Mouse (Mus musculus): ENCODE data around the gene Abtb2. TPM values are rescaled to one million over a fixed set of nuclear protein-coding genes. Genes with fewer than 3 reads are reported as not detected.
A peak's percentile ranks its signal among the peaks of the same experiment; 100 is the strongest.

Abtb2 gene
- polyA plus RNA-seq, 1 experiment = 4.2 TPM

GRCm38 (mm10) chr2:103691278-103691677 is 125.2 kb downstream of the Abtb2 start:
- Histone ChIP-seq H3K36me3 (ENCODE audit: control insufficient read depth, insufficient read depth, low read length, poor library complexity, severe bottlenecking) (no peaks in the 10 kb centered on the region), H3K27ac (ENCODE audit: insufficient read depth, low read length) (no peak overlapping the region), H3K9ac (ENCODE audit: low read depth, poor library complexity, severe bottlenecking) (no peak overlapping the region), H3K4me3 (ENCODE audit: low read depth, low read length) (no peak overlapping the region), H3K9me3 (replicated peaks; ENCODE audit: control insufficient read depth, insufficient read depth, low read length, poor library complexity, severe bottlenecking) (no peaks in the 10 kb centered on the region), H3K4me1 (ENCODE audit: control insufficient read depth, insufficient read depth, low read length) (no peaks in the 10 kb centered on the region), H3K27me3 (ENCODE audit: control insufficient read depth, insufficient read depth, low read length, poor library complexity, severe bottlenecking) (no peaks in the 10 kb centered on the region)
- TF ChIP-seq CTCF (IDR thresholded peaks at IDR 0.05; ENCODE audit: low read depth, low read length) (no peak), EP300 (IDR thresholded peaks at IDR 0.05; ENCODE audit: insufficient read depth, low read depth, low read length) (no peak), POLR2A (IDR thresholded peaks at IDR 0.05; ENCODE audit: insufficient read depth, low read length) (no peak)

GRCm38 (mm10) chr2:103692810-103693209 is 126.7 kb downstream of the Abtb2 start:
- Histone ChIP-seq H3K9me3 (replicated peaks; ENCODE audit: control insufficient read depth, insufficient read depth, low read length, poor library complexity, severe bottlenecking) (no peaks in the 10 kb centered on the region), H3K27ac (ENCODE audit: insufficient read depth, low read length) (no peak overlapping the region), H3K36me3 (ENCODE audit: control insufficient read depth, insufficient read depth, low read length, poor library complexity, severe bottlenecking) (no peaks in the 10 kb centered on the region), H3K9ac (ENCODE audit: low read depth, poor library complexity, severe bottlenecking) (no peak overlapping the region), H3K4me1 (ENCODE audit: control insufficient read depth, insufficient read depth, low read length) (no peaks in the 10 kb centered on the region), H3K4me3 (ENCODE audit: low read depth, low read length) (no peak overlapping the region), H3K27me3 (ENCODE audit: control insufficient read depth, insufficient read depth, low read length, poor library complexity, severe bottlenecking) (no peaks in the 10 kb centered on the region)
- TF ChIP-seq POLR2A (IDR thresholded peaks at IDR 0.05; ENCODE audit: insufficient read depth, low read length) (no peak), EP300 (IDR thresholded peaks at IDR 0.05; ENCODE audit: insufficient read depth, low read depth, low read length) (no peak)

- Histone ChIP-seq H3K36me3 (ENCODE audit: control insufficient read depth, insufficient read depth, low read length, poor library complexity, severe bottlenecking) (no peaks in the 10 kb centered on the region), H3K27me3 (ENCODE audit: control insufficient read depth, insufficient read depth, low read length, poor library complexity, severe bottlenecking) (no peaks in the 10 kb centered on the region), H3K9me3 (replicated peaks; ENCODE audit: control insufficient read depth, insufficient read depth, low read length, poor library complexity, severe bottlenecking) (no peaks in the 10 kb centered on the region), H3K4me3 (ENCODE audit: low read depth, low read length) (no peak overlapping the region), H3K27ac (ENCODE audit: insufficient read depth, low read length) (no peak overlapping the region), H3K4me1 (ENCODE audit: control insufficient read depth, insufficient read depth, low read length) (no peaks in the 10 kb centered on the region), H3K9ac (ENCODE audit: low read depth, poor library complexity, severe bottlenecking) (no peak overlapping the region)
- TF ChIP-seq CTCF (IDR thresholded peaks at IDR 0.05; ENCODE audit: low read depth, low read length) (no peak), EP300 (IDR thresholded peaks at IDR 0.05; ENCODE audit: insufficient read depth, low read depth, low read length) (no peak), POLR2A (IDR thresholded peaks at IDR 0.05; ENCODE audit: insufficient read depth, low read length) (no peak)
Observed at GRCm38 (mm10) chr2:103694777-103695563, 128.9 kb downstream of the Abtb2 start.

GRCm38 (mm10) chr2:103696177-103696576 is 130.1 kb downstream of the Abtb2 start:
- Histone ChIP-seq H3K4me1 (ENCODE audit: control insufficient read depth, insufficient read depth, low read length) (no peaks in the 10 kb centered on the region), H3K27me3 (ENCODE audit: control insufficient read depth, insufficient read depth, low read length, poor library complexity, severe bottlenecking) (no peaks in the 10 kb centered on the region), H3K4me3 (ENCODE audit: low read depth, low read length) (no peak overlapping the region), H3K27ac (ENCODE audit: insufficient read depth, low read length) (no peak overlapping the region), H3K9ac (ENCODE audit: low read depth, poor library complexity, severe bottlenecking) (no peak overlapping the region), H3K36me3 (ENCODE audit: control insufficient read depth, insufficient read depth, low read length, poor library complexity, severe bottlenecking) (no peaks in the 10 kb centered on the region), H3K9me3 (replicated peaks; ENCODE audit: control insufficient read depth, insufficient read depth, low read length, poor library complexity, severe bottlenecking) (no peaks in the 10 kb centered on the region)
- TF ChIP-seq CTCF (IDR thresholded peaks at IDR 0.05; ENCODE audit: low read depth, low read length) = no peak
- TF ChIP-seq EP300 (IDR thresholded peaks at IDR 0.05; ENCODE audit: insufficient read depth, low read depth, low read length) = no peak
- no peak for TF ChIP-seq POLR2A (IDR thresholded peaks at IDR 0.05; ENCODE audit: insufficient read depth, low read length)

- no peak overlapping the region for H3K9ac ChIP-seq (ENCODE audit: low read depth, poor library complexity, severe bottlenecking)
- TF ChIP-seq EP300 (IDR thresholded peaks at IDR 0.05; ENCODE audit: insufficient read depth, low read depth, low read length) (no peak), POLR2A (IDR thresholded peaks at IDR 0.05; ENCODE audit: insufficient read depth, low read length) (no peak), CTCF (IDR thresholded peaks at IDR 0.05; ENCODE audit: low read depth, low read length) (peak; percentile 11)
- H3K9me3 ChIP-seq (replicated peaks; ENCODE audit: control insufficient read depth, insufficient read depth, low read length, poor library complexity, severe bottlenecking) = no peaks in the 10 kb centered on the region
- H3K27ac ChIP-seq (ENCODE audit: insufficient read depth, low read length) = no peak overlapping the region
- H3K4me3 ChIP-seq (ENCODE audit: low read depth, low read length) = no peak overlapping the region
- no peaks in the 10 kb centered on the region for H3K36me3 ChIP-seq (ENCODE audit: control insufficient read depth, insufficient read depth, low read length, poor library complexity, severe bottlenecking)
- H3K4me1 ChIP-seq (ENCODE audit: control insufficient read depth, insufficient read depth, low read length) = no peaks in the 10 kb centered on the region
- H3K27me3 ChIP-seq (ENCODE audit: control insufficient read depth, insufficient read depth, low read length, poor library complexity, severe bottlenecking) = no peaks in the 10 kb centered on the region
Observed at GRCm38 (mm10) chr2:103700514-103700913, 134.4 kb downstream of the Abtb2 start.

GRCm38 (mm10) chr2:103703336-103703735 is 137.2 kb downstream of the Abtb2 start:
- no peaks in the 10 kb centered on the region for H3K27me3 ChIP-seq (ENCODE audit: control insufficient read depth, insufficient read depth, low read length, poor library complexity, severe bottlenecking)
- H3K9me3 ChIP-seq (replicated peaks; ENCODE audit: control insufficient read depth, insufficient read depth, low read length, poor library complexity, severe bottlenecking) = no peaks in the 10 kb centered on the region
- no peaks in the 10 kb centered on the region for H3K36me3 ChIP-seq (ENCODE audit: control insufficient read depth, insufficient read depth, low read length, poor library complexity, severe bottlenecking)
- H3K27ac ChIP-seq (ENCODE audit: insufficient read depth, low read length) = no peak overlapping the region
- TF ChIP-seq CTCF (IDR thresholded peaks at IDR 0.05; ENCODE audit: low read depth, low read length) = no peak
- H3K4me3 ChIP-seq (ENCODE audit: low read depth, low read length) = no peak overlapping the region
- no peak overlapping the region for H3K9ac ChIP-seq (ENCODE audit: low read depth, poor library complexity, severe bottlenecking)
- no peaks in the 10 kb centered on the region for H3K4me1 ChIP-seq (ENCODE audit: control insufficient read depth, insufficient read depth, low read length)
